In genomic region chr17:25590068-25590467, GRCm38 (mm10) we compare ENCODE assay signal across 17 mouse cellular contexts. TPM values are rescaled to one million over a fixed set of nuclear protein-coding genes. Genes with fewer than 3 reads are reported as not detected.
"Had no signal": no experiment of that assay in that cellular context is flagged by ENCODE, and none has a peak within 500 bp of the region (broad histone marks: within the 10 kb centered on the region; RNA-seq: fewer than 3 reads in every experiment).

No protein-coding gene starts in this region.

- H3K27me3 ChIP-seq: neural tube, embryonic 12.5 days; neural tube, embryonic 13.5 days; neural tube, embryonic 15.5 days; stomach, embryonic 15.5 days had no signal

- DNase-seq: retina, postnatal 1 day; right cerebral cortex, adult 18-20 months; right cerebral cortex, postnatal 14 days; right cerebral cortex, postnatal 25 days; right cerebral cortex, postnatal 4 days; spleen, adult 18-20 months; thymus, adult 18-20 months; thymus, postnatal 14 days; thymus, postnatal 25 days; thymus, postnatal 36 days; thymus, postnatal 4 days had no signal

- H3K27ac ChIP-seq: neural tube, embryonic 12.5 days; neural tube, embryonic 13.5 days; neural tube, embryonic 15.5 days; stomach, embryonic 15.5 days; stomach, postnatal 0 days had no signal

- H3K4me1 ChIP-seq: stomach, embryonic 15.5 days had no signal

- H3K4me3 ChIP-seq: neural tube, embryonic 12.5 days; neural tube, embryonic 13.5 days; neural tube, embryonic 15.5 days; stomach, embryonic 15.5 days had no signal

RNA-seq across cellular contexts. Expression of gene Sox8, which starts 19.6 kb away (rescaled TPM):
- total RNA-seq: neutrophil, adult 5-6 weeks had no signal
